Mouse (Mus musculus): ENCODE results near the gene Fxr2.
A peak's percentile ranks its signal among the peaks of the same experiment; 100 is the strongest.
"Not testable (repeated sequence)": the region's sequence is repeated elsewhere in the genome, so short reads cannot be mapped to it uniquely, and the experiment has no call there.

Gene Fxr2

GRCm38 (mm10) chr11:69685526-69686148 lies 52.8 kb downstream of the Fxr2 start, which contains the start of gene Tnfsf13:
Gene Tnfsf13, minus strand, starts transcription at chr11:69685784.
- no peak for DNase-seq

- no peak for DNase-seq
Observed at GRCm38 (mm10) chr11:69686377-69686776, 53.6 kb downstream of the Fxr2 start.

GRCm38 (mm10) chr11:69687061-69687460 lies 54.3 kb downstream of the Fxr2 start:
- DNase-seq, result no peak

- no peak for DNase-seq
Observed at GRCm38 (mm10) chr11:69689891-69690290, 57.1 kb downstream of the Fxr2 start.

- DNase-seq, result no peak
Observed at GRCm38 (mm10) chr11:69692196-69692811, 59.5 kb downstream of the Fxr2 start.

GRCm38 (mm10) chr11:69692863-69693262 lies 60.1 kb downstream of the Fxr2 start:
- DNase-seq, result no peak

GRCm38 (mm10) chr11:69693421-69693965 lies 60.7 kb downstream of the Fxr2 start:
- DNase-seq, result no peak

- DNase-seq, result no peak
Observed at GRCm38 (mm10) chr11:69695046-69695360, 62.2 kb downstream of the Fxr2 start.

GRCm38 (mm10) chr11:69695361-69696181 lies 62.8 kb downstream of the Fxr2 start, which contains the start of the genes Tnfsf12 and Tnfsfm13:
Gene Tnfsf12, minus strand, starts transcription at chr11:69695849.
Gene Tnfsfm13, minus strand, starts transcription at chr11:69696098.
- DNase-seq, result peak; percentile 52

GRCm38 (mm10) chr11:69697396-69697795 lies 64.6 kb downstream of the Fxr2 start:
- no peak for DNase-seq

- DNase-seq, result no peak
Observed at GRCm38 (mm10) chr11:69698574-69698973, 65.8 kb downstream of the Fxr2 start.

- DNase-seq, result no peak
Observed at GRCm38 (mm10) chr11:69699595-69699994, 66.8 kb downstream of the Fxr2 start.

- DNase-seq, result not testable (repeated sequence)
Observed at GRCm38 (mm10) chr11:69702886-69703285, 70.1 kb downstream of the Fxr2 start.

Measured in right cerebral cortex, postnatal 14 days (tissue).